Mouse (Mus musculus) CD4-positive, CD25-positive, alpha-beta regulatory T cell, adult 4 months (primary cell): Measurements from ENCODE around the gene Jade1. TPM values are rescaled to one million over a fixed set of nuclear protein-coding genes. Genes with fewer than 3 reads are reported as not detected.

Experiments used
- ATAC-seq: one replicate; pipeline ENCODE4 v1.8.0; 2017
- polyA plus RNA-seq, 2 experiments: library from polyadenylated mRNA; unstranded; fragments of 100-300 nt; shearing (Covaris generic); gene quantifications; one replicate each; pipeline ENCODE4 v1.2.1; 2017

Jade1 gene
- polyA plus RNA-seq, 2 experiments from 2014 or later = 9.9 to 10.1 TPM

GRCm38 (mm10) chr3:41601226-41602020 is 45.9 kb downstream of the Jade1 start:
- ATAC-seq = no peak

DNA sequence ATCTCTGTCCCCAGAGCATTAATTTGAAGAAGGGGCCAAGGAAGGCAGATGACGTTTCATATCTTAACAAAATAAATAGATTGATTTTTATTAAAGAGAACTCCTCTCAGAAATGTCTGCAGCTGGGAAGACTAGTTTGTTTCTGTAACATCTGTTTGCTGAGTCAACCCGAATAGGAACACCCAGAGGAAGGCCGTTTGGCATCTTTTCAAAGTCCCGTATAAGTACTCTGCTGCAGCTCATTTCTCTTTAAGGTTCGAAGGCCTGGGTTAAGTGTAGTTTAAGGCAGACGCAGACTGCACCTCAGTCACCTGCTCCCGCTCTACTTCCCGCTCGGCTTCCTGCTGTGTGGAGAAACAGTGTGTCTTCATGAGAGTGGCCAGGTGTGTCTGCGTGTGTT is 47.4 kb downstream of the Jade1 start:
- no peak for ATAC-seq

DNA sequence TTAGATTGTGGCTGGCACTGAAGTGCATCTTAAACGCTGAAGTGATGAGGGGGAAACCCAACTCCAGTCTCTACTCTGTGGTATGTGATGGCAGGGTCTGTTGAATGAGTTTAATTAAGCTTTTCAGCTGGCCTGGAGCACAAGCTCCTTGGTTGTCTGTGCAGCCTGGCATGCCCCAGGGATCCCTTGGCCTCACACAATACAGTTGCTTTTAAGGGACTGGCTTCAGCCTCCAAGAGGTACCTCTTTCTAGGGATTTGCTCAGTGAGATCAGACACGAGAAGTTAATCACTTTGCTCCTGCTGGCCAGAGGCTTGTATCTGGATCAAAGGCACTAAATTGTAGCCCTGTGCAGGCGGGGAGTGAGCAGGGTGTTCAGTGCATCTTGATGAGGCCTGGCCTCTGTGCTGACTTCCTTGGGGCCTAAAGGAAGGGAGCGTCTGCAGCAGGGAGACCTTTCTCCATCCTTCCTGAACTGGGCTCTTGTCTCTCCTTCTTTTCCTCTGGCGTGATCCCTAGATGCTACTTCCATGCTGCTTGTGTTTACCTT is 48.0 kb downstream of the Jade1 start:
- ATAC-seq = no peak

GRCm38 (mm10) chr3:41604629-41605321 is 49.2 kb downstream of the Jade1 start:
- ATAC-seq = peak; percentile 65

- no peak for ATAC-seq
These were observed 50.2 kb downstream of the Jade1 start for GRCm38 (mm10) chr3:41605601-41606329.

DNA sequence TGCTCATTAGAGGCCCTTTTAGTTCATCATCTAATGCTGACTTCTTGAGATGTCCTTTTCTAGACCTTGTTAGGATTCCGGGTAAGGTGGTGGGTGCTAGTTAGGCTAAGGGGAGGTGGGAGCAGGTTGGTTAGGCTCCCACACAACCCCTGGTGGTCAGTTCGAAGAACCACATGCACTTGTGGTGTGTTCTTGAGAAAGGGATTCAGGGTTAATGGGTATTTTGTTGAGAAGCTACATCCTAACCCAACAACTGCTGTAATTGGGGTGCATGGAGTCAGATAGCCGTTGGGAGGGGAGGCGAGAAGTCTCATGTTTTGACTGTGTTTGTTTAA is 50.8 kb downstream of the Jade1 start:
- ATAC-seq = no peak

DNA sequence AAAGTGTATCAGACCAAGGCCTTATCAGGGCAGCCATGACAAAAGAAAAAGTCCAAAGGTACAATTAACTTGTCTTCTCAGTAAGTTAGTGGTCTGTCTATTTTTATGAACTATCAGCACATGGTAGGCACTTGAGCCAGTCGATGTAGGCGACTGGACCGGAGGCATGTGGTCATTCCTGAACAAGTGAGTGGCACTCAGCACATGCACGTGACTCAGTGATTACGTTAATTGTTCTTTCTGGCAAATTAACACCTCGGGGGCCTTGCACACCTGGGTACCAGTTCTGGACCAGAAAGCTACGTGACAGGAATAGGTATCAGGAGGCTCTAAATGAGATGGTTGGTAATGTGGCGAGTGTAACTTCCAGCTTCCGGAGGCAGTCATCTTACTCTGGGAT is 51.5 kb downstream of the Jade1 start:
- ATAC-seq = no peak

GRCm38 (mm10) chr3:41607467-41607866 is 51.9 kb downstream of the Jade1 start:
- no peak for ATAC-seq

GRCm38 (mm10) chr3:41609071-41609470 is 53.5 kb downstream of the Jade1 start:
- ATAC-seq = no peak

- no peak for ATAC-seq
These were observed 56.7 kb downstream of the Jade1 start for GRCm38 (mm10) chr3:41612211-41612610.

DNA sequence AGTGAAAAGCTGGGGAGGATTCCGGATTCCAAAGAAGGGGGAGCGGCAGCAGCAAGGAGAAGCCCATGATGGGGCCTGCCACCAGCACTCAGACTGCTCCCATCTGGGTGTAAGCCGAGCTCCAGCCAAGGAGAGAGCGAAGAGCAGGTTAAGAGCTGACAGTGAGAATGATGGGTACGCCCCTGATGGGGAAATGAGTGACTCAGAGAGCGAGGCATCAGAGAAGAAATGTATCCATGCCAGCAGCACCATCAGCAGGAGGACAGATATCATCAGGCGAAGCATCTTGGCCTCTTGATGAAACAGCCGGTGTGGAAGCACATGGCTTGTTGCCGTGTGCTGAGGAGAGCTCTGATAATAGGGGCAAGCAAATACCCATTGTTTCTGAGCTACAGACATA is 58.2 kb downstream of the Jade1 start:
- no peak for ATAC-seq

DNA sequence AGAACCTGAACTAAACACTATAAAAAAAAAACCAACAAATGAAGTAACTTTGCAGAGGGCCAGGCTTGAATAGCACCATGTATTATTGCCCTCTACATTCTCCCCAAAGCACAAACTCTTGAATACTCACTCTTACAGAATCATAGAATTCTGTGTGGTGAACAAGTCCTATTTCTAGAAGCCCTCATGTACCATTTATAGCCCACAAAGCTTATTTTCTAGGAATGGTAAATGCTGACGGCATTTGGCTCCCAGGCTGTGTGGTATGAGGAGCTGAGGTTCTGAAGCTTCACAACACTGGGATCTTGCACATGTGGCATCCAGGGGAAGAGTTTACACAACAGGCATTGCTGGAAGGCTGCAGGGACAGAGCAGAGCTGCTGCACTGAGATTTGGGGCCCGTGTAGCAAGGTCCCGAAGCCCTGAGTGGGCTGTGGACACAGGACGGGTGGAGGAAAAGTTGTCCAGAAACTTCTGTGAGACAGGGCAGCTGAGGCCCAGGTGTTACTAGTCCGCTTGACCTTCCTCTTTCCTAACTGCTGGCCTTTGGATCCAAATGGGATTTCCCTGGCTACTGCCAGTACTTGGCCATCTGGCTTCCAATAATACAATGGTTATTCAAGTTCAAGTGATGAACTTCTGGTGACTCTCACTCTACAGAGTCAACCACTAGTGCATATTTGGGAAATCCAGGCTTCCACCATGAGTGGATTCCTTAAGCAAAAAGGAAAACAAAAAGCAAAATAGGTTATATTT is 58.9 kb downstream of the Jade1 start:
- no peak for ATAC-seq

DNA sequence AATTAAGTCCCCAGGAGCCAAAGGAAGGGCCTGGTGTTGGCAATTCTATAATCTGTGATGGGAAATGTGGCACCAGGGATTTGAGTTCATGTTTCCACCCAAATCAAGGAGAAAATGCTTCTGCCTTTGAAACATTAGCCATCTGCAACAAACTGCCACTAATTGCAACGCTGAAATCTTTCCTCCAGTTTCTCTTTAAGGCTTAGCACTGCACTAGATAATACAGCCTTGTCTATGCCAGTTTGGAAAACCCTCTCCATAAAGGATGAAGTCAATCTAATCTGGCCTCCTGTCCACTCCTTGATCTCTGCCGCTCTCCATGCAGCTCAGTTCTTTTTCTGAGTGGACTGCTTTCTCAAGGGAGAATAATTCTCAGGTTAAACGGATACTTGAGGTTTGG is 62.5 kb downstream of the Jade1 start:
- no peak for ATAC-seq

DNA sequence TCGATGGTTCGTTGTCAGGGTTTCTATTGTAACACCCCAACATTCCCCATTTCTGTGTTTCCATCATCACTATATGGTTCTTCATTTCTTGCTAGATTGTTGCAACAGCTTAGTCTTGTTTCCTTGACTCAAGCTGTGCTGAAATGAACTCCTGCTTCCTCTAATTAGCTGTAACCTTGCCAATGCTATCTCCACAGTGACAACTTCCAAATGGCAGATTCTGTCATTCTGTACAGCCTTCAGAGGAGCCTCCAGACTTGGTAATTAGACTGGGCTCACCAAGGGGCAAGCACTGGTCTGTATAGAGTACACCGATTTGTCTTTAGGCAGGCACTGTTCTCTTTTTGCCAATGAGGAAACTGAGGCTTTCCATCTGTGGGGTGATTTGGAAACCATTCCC is 63.0 kb downstream of the Jade1 start:
- no peak for ATAC-seq

GRCm38 (mm10) chr3:41620971-41621370 is 65.4 kb downstream of the Jade1 start:
- ATAC-seq = no peak

- no peak for ATAC-seq
These were observed 100.1 kb downstream of the Jade1 start for GRCm38 (mm10) chr3:41655642-41656041.

Other genes starting within 250 kb of the Jade1 start
- gene Sclt1, start 186.8 kb downstream of the Jade1 start, polyA plus RNA-seq = 1 to 10 TPM; 5.1 to 5.9 TPM
- 10 to 100 TPM; 23.5 to 25.9 TPM for gene D3Ertd751e, start 186.9 kb downstream of the Jade1 start, polyA plus RNA-seq